ENCODE assay signal across 14 mouse cellular contexts in the genomic region with DNA sequence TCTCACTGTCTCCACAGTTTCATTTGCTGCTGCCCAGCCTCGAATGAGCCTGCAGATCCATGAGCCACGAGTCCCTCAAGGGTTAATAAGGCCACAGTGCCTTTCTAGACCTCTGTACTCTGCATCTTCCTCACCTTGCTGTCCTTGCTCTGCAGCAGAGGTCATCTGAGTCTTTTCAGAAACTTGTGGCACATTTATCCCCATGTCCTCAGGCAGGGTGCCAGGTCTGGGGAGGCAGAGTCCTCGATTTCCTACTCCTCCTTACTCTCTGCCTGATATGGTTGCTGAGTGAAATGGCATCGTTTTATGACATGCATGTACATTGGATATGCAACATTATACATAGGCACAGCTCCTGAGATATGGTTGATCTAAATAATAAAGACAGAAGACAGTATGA.
"Had no signal": no experiment of that assay in that cellular context is flagged by ENCODE, and none has a peak within 500 bp of the region (broad histone marks: within the 10 kb centered on the region; RNA-seq: fewer than 3 reads in every experiment).

No protein-coding gene starts in this region.

- ATAC-seq: liver, postnatal 0 days; lung, postnatal 0 days; midbrain, embryonic 13.5 days had no signal

- H3K27ac ChIP-seq: kidney, postnatal 0 days; layer of hippocampus, adult 2 months; limb, embryonic 12.5 days; limb, embryonic 15.5 days; liver, embryonic 14.5 days; macrophage; midbrain, embryonic 13.5 days had no signal

- H3K36me3 ChIP-seq: limb, embryonic 12.5 days; limb, embryonic 15.5 days; midbrain, embryonic 13.5 days had no signal

- H3K9ac ChIP-seq: limb, embryonic 12.5 days; limb, embryonic 15.5 days; liver, embryonic 14.5 days; liver, postnatal 0 days; lung, embryonic 14.5 days; midbrain, embryonic 13.5 days had no signal

- DNase-seq: kidney, adult 2 months; kidney, postnatal 25 days; layer of hippocampus, adult 9-11 months; liver, postnatal 0 days; lung, embryonic 14.5 days; thymus, postnatal 25 days had no signal

- H3K4me3 ChIP-seq: layer of hippocampus, adult 2 months; limb, embryonic 12.5 days; limb, embryonic 15.5 days; midbrain, embryonic 13.5 days had no signal

- H3K27me3 ChIP-seq: limb, embryonic 12.5 days had no signal
